Mouse (Mus musculus) cerebellum, adult 2 months (tissue): ENCODE measurements at regions not wholly inside any gene's neighbourhood (a gene's known extent, or its start where the extent isn't known, plus 50 kb on each side); places are given as distances from the start of the nearest gene placed in this dataset.

Experiments used
- DNase-seq, 2 experiments: peaks; one replicate each; pipeline ENCODE4 v3.0.0; 2021
- H3K27ac ChIP-seq: fragments of 200-500 bp; 2 replicates; pipeline ENCODE4 v1.5.1; 2012; ENCODE audit warnings: low read length, control low read depth, inconsistent platforms; ENCODE audit not compliant: insufficient read depth
- H3K27me3 ChIP-seq: fragments of 200-500 bp; 2 replicates; pipeline ENCODE4 v1.6.1; 2012; ENCODE audit warnings: inconsistent platforms, mild to moderate bottlenecking, low read length, moderate library complexity; ENCODE audit not compliant: control insufficient read depth, insufficient read depth
- H3K4me1 ChIP-seq: fragments of 200-500 bp; 2 replicates; pipeline ENCODE4 v1.6.1; 2011; ENCODE audit warnings: low read length; ENCODE audit not compliant: control insufficient read depth, insufficient read depth
- H3K4me3 ChIP-seq: fragments of 200-500 bp; replicated peaks from 2 replicates; pipeline ENCODE3; 2011; ENCODE audit warnings: mild to moderate bottlenecking, low read depth, low read length, control low read depth; ENCODE audit not compliant: insufficient read depth
- CTCF ChIP-seq: fragments of 200-500 bp; IDR thresholded peaks from 2 replicates; pipeline ENCODE4 v1.5.1; 2011; ENCODE audit warnings: low read depth, mild to moderate bottlenecking, control low read depth, low read length, moderate library complexity, borderline replicate concordance; ENCODE audit not compliant: insufficient read depth
- POLR2A ChIP-seq: fragments of 200-500 bp; IDR thresholded peaks from 2 replicates; pipeline ENCODE4 v1.6.1; 2011; ENCODE audit warnings: low read length, control low read depth, borderline replicate concordance; ENCODE audit not compliant: insufficient read depth
- WGBS: fragments of 180-500 bp; shearing (Covaris S2); methylation state at CpG from one replicate; pipeline ENCODE4 v1.1.7; 2018; 5-methylcytosine and 5-hydroxymethylcytosine counted together

- TF ChIP-seq CTCF (no peak), POLR2A (no peak)
- no peak for DNase-seq
- H3K4me3 ChIP-seq: no peak overlapping the region
These were observed 2235.4 kb downstream of the 9330182O14Rik start for GRCm38 (mm10) chr15:42369603-42370002.

GRCm38 (mm10) chr15:42370044-42370443 lies 2235.9 kb downstream of the 9330182O14Rik start:
- Histone ChIP-seq H3K27ac (no peak overlapping the region), H3K4me1 (no peaks in the 10 kb centered on the region), H3K27me3 (no peaks in the 10 kb centered on the region), H3K4me3 (no peak overlapping the region)
- 92% methylated on average over 1 of the region's 1 CpGs for WGBS
- DNase-seq: no peak
- TF ChIP-seq POLR2A (no peak), CTCF (no peak)

More at GRCm38 (mm10) chr15:42369603-42370002, 2235.4 kb downstream of the 9330182O14Rik start:
- Histone ChIP-seq H3K4me1 (no peaks in the 10 kb centered on the region), H3K27me3 (no peaks in the 10 kb centered on the region), H3K27ac (no peak overlapping the region)

DNA sequence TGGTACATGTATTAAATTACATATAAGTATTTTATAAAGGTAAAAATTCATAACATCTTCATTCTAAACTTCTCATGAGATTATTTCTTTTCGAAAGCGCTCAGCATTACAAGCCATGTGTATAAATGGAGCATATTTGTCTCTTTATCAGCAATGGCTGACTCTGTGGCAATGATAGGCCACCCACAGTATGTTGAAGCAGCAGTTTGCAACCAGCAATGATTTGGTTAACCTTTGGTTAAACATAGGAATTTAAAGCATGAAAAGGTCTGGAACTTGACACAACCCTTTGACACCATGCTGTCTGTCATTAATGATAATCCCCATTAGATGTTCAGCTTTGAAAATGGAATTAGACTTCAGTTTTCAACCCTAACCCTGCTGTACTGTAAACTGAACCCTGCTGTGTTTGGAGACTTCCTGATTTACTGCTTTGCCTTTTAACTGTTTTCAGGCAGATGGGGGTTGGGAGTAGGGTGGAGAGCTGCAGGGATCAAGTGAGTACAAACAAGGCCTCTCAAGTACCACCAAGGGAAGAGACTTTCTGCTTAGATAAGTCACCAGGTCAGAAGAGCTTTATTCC lies 2238.6 kb downstream of the 9330182O14Rik start:
- Histone ChIP-seq H3K4me3 (no peak overlapping the region), H3K4me1 (no peaks in the 10 kb centered on the region), H3K27me3 (no peaks in the 10 kb centered on the region), H3K27ac (no peak overlapping the region)
- TF ChIP-seq POLR2A (no peak), CTCF (no peak)
- 96% methylated on average over 2 of the region's 2 CpGs for WGBS
- DNase-seq: no peak
